Mouse (Mus musculus) adrenal gland, postnatal 4 days (tissue): Measurements from ENCODE around the gene Rbm45. TPM values are rescaled to one million over a fixed set of nuclear protein-coding genes. Genes with fewer than 3 reads are reported as not detected.

Source experiments
- DNase-seq, 2 experiments: peaks; one replicate each; pipeline ENCODE4 v3.0.0; 2021 to 2022; ENCODE audit warnings: low spot score in 2 of 2, mixed read lengths in 2 of 2
- total RNA-seq, 2 experiments: library from RNA; stranded (reverse); gene quantifications; 2 replicates each; pipeline ENCODE4 v1.2.3; 2021

The Rbm45 gene
- total RNA-seq, 2 experiments from 2014 or later = 49.3 to 50.7 TPM

GRCm38 (mm10) chr2:76374544-76375206 lies 4.9 kb downstream of the Rbm45 start:
- DNase-seq = no peak

GRCm38 (mm10) chr2:76378646-76379045 lies 8.9 kb downstream of the Rbm45 start:
- no peak for DNase-seq

- DNase-seq = no peak
Observed at GRCm38 (mm10) chr2:76386531-76386930, 16.7 kb downstream of the Rbm45 start.

DNA sequence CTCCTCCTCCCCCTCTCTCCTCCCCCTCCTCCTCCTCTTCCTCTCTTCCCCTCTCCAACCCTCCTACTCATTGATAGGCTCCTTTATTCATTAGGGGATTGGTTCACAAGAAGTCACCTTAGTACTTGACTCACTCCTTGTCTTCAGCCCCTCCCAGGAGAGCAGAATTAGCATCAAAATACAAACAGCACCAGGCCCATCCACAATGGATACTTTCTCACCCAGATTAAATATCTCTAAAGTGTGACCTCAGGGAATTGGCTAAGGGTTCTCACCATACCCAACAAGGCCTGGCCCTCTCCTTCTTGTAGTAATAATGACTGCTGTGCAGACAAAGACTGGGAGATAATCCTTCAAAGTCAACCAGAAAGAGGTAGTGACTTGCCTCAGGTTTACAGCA lies 30.4 kb downstream of the Rbm45 start:
- no peak for DNase-seq

GRCm38 (mm10) chr2:76405596-76406150 lies 35.9 kb downstream of the Rbm45 start:
- no peak for DNase-seq

DNA sequence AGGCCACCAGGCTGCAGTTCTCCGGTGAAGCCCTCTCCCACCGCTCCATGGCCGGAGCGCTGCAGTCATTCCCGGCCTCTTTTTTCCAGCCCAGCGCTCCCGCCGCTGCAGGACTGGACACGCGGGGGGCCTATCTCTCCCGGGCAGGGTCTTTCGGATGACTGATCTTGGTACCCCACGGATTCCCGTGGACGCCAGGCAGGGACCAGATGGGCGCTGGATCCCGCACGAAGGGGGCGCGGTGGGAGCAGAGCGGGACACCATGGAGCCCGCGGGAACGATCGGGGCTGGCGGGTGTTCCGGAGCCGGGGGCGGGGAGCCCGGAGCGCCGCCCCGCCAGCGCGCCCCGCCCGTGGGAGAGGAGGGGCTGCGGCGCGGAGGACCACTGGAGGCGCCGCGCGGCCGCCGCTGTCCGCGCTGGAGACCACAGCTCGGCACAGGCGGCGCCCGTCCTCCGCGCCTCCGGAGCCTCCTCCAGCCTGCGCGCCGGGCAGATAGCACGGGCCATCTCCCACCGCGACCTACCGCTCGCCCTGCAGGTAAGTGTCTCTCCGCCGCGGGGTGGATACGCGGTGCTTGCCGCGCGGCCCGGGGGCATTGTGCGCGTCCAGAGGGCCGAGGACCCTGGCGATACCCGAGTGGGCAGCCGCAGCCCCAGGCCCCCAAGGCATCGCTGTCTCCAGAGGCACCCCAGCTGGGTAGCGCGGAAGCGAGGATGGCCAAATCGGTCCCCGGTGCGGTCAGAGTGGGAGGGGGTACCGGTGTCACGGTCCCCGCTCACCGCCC lies 36.6 kb downstream of the Rbm45 start, which contains the start of gene Osbpl6:
Gene Osbpl6 (plus strand): TSS at position 358 of the 786 bp plus-strand sequence.
- DNase-seq = peak; percentile 38 to 51

- DNase-seq = peak; percentile 18 to 19
Observed at GRCm38 (mm10) chr2:76406937-76407441, 37.2 kb downstream of the Rbm45 start.

DNA sequence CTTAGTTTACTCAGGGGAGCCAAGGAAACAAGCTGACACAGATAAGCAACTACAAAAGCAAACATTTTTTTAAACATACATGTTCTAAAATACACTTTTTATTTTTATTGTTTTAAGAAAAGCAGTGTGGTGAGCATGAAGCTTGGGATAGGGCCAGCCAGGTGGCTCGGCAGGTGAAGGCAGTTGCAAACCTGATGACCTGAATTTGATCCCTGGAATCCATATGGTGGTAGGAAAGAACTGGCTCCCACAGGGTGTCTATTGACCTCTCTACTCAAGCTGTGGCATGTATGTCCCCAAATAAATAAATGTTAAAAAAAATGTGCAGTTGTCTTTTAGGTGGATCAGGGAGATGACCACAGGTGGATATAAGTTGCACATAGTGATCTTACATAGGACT lies 39.7 kb downstream of the Rbm45 start:
- DNase-seq = no peak

DNA sequence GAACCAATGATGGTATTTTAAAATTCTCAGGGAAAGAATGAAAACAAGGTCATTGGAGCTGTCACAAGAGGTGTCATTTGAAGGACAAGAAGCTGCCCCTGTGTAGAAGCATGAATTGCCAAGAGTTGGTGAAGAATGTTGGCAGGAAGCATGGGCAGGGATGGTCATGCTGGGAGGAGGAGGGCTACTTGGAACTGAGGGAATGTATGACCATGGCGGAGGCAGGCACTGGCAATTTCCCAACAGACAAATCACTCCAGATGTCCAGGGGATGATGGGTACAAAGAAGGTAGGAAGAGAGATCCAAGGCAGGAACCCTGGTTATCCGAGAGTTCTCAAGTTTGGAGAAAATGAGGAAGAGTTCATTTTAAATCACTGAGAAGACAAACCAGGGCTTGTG lies 40.2 kb downstream of the Rbm45 start:
- no peak for DNase-seq

DNA sequence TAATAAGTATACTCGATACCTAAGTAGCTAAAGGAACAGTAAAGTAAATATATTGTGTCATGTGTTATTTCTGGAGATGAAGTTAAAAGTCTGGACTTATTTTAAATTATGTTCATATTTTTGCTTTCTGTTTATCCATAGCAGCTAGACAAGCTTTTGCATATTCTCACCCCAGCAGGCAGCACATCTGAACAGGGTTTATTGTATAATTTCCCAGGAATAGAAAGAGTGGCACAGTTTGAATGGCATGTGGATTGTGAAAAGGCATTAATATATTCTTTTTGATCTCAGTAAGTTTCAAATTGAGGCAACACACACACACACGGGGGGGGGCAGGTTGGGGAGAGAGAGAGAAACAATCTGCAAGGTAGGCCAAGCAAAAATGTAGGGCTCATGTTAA lies 43.1 kb downstream of the Rbm45 start:
- no peak for DNase-seq

- no peak for DNase-seq
Observed at GRCm38 (mm10) chr2:76417446-76418141, 47.8 kb downstream of the Rbm45 start.

- DNase-seq = no peak
Observed at GRCm38 (mm10) chr2:76418142-76418518, 48.3 kb downstream of the Rbm45 start.

GRCm38 (mm10) chr2:76421411-76421924 lies 51.7 kb downstream of the Rbm45 start:
- no peak for DNase-seq

DNA sequence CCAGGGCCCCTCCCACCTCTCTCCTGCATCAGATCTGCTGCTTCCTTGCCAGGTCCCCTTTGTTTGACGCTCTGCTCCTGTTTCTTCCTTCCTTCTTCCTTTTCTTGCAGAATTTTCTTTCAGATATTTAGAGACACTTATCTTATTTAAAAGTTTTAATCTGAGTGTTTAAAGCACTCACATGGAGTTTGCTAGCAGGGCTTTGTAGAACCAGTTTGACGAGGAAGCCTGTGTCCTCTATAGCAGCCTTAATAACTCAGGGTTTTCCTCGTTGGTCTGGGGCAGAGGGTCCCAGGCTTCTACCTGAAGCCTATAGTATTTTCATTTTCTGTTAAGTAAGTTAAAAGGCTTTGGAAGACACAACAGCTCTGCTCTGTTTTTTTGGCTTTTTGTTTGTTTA lies 57.0 kb downstream of the Rbm45 start:
- no peak for DNase-seq

DNA sequence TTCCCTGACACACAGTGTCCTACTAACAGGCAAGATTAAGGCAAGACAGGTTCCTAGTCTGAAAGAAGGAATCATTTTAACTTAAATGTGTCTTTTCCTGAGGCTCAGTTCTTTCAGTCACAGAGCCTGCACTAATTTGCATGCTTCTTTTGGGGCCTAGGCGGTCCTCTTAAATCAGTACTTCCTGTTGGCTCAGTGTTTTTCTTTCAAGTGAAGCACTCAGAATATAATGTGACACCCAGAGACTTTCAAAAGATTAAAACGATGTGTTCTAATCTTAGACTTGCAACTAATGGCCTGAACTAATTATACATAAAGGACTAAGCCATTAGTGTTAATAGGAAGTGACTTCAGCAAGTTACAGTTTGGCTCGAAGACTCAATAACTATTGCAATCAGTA lies 59.5 kb downstream of the Rbm45 start:
- DNase-seq = no peak

DNA sequence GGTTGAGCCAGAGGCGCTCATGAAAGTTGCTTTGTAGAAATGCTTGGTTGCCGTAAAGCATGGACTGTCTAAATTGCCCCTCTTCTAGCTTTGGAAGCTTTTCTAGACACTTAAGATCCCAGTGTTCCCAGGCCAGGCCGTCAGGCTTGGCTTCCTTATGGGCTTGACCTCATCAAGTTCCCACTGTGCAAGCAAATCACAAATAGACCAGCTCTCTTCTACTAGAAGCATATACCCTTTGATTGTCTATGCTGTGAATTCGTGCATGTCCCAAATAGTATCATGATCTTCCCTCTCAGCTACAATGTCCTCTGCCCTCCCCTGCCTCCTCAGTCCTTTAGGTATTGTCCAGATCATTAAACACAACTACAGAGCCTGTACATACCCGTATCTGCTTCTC lies 60.1 kb downstream of the Rbm45 start:
- DNase-seq = no peak

DNA sequence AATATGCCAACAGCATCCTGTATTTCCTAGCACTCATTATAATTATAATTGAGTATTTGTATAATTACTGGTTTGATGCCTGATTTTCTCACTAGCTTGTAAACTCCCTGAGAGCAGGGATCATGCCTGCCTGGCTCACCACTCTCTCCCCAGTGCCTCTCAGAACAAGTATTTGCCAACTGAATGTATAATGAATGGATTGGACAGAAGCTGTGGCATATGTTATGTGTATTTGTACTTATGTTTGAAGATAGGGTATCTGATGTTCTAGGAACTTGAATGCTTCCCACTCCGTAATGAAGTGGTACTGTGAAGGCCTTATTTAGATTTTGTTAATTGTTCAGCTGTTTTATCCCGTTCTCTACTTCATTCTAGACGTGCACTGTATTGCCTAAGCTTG lies 60.8 kb downstream of the Rbm45 start:
- DNase-seq = no peak
